Mouse (Mus musculus): ENCODE measurements around the gene Gm28043. TPM values are rescaled to one million over a fixed set of nuclear protein-coding genes. Genes with fewer than 3 reads are reported as not detected.

The Gm28043 gene
- total and polyA plus RNA-seq, 3 experiments, result 1.3 to 3.4 TPM; not detected in 1

DNA sequence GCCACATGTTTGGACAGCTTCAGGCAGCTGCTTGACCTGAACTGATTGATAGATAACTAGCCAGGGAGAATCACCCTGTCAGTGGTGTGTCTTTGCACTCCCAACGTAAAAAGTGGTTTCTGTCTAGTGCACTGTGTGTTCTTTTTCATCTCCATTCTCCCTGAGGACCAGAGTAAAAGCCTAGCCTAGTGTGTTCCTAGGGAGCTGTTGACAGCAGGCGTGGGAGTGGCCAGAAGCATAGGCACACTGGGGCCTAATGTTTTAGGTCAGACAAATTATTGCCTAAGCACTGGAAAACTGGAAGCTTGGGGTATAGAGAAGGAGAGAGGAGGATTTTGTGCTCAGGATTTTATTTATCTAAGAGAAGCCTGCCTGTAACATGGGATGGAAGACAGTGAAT, 68.5 kb downstream of the Gm28043 start:
- H3K36me3 ChIP-seq (ENCODE audit: control insufficient read depth in 1 of 2, insufficient read depth in 2 of 2, low read length in 2 of 2), result peaks cover 34 to 49% of the 10 kb centered on the region in 2 experiments
- H3K27ac ChIP-seq (ENCODE audit: control insufficient read depth, low read depth, low read length), result no peak overlapping the region
- no peak for DNase-seq (ENCODE audit: low read depth, low spot score)
- TF ChIP-seq CHD1 (IDR thresholded peaks at IDR 0.05; ENCODE audit: low read depth, low read length), result no peak
- TF ChIP-seq E2F4 (IDR thresholded peaks at IDR 0.05; ENCODE audit: borderline replicate concordance, low read depth, low read length), result no peak
- no peak for TF ChIP-seq SMC3 (IDR thresholded peaks at IDR 0.05; ENCODE audit: low read depth, low read length)
- TF ChIP-seq MYC (IDR thresholded peaks at IDR 0.05; ENCODE audit: low read depth, low read length), result no peak
- TF ChIP-seq ZNF384 (IDR thresholded peaks at IDR 0.05; ENCODE audit: low read depth, low read length), result no peak
- TF ChIP-seq MAZ (IDR thresholded peaks at IDR 0.05; ENCODE audit: low read depth, low read length), result no peak
- no peak for TF ChIP-seq RCOR1 (IDR thresholded peaks at IDR 0.05; ENCODE audit: low read depth, low read length)
- TF ChIP-seq TCF12 (IDR thresholded peaks at IDR 0.05; ENCODE audit: low read depth, low read length), result no peak
- TF ChIP-seq MAX (IDR thresholded peaks at IDR 0.05; ENCODE audit: low read length), result no peak
- no peak for TF ChIP-seq CTCF (IDR thresholded peaks at IDR 0.05 in 2 of 3, conservative IDR thresholded peaks at IDR 0.05 in 1 of 3; ENCODE audit: control insufficient read depth in 1 of 3, insufficient read depth in 1 of 3, low read depth in 2 of 3, low read length in 3 of 3, poor library complexity in 1 of 3, severe bottlenecking in 1 of 3)
- TF ChIP-seq ZKSCAN1 (IDR thresholded peaks at IDR 0.05; ENCODE audit: low read depth, low read length), result no peak
- no peak for TF ChIP-seq USF2 (IDR thresholded peaks at IDR 0.05; ENCODE audit: borderline replicate concordance in 1 of 2, insufficient read depth in 1 of 2, low read depth in 1 of 2, low read length in 2 of 2)
- H3K4me3 ChIP-seq (ENCODE audit: control insufficient read depth in 1 of 2, insufficient read depth in 1 of 2, low read depth in 2 of 2, low read length in 2 of 2), result no peak overlapping the region
- no peaks in the 10 kb centered on the region for H3K27me3 ChIP-seq (ENCODE audit: control insufficient read depth in 1 of 2, insufficient read depth in 2 of 2, low read length in 2 of 2)
- H3K79me2 ChIP-seq (ENCODE audit: control insufficient read depth, insufficient read depth, low read length, poor library complexity), result no peaks in the 10 kb centered on the region; the same call in 1 of the 2 replicates
- peaks cover 15 to 37% of the 10 kb centered on the region in 2 experiments for H3K4me1 ChIP-seq (ENCODE audit: control insufficient read depth in 1 of 2, insufficient read depth in 2 of 2, low read length in 2 of 2)
- H3K9me3 ChIP-seq (replicated peaks; ENCODE audit: insufficient read depth, low read length), result no peaks in the 10 kb centered on the region
- no peak overlapping the region for H3K9ac ChIP-seq (ENCODE audit: control insufficient read depth, low read depth, low read length, poor library complexity, severe bottlenecking)

DNA sequence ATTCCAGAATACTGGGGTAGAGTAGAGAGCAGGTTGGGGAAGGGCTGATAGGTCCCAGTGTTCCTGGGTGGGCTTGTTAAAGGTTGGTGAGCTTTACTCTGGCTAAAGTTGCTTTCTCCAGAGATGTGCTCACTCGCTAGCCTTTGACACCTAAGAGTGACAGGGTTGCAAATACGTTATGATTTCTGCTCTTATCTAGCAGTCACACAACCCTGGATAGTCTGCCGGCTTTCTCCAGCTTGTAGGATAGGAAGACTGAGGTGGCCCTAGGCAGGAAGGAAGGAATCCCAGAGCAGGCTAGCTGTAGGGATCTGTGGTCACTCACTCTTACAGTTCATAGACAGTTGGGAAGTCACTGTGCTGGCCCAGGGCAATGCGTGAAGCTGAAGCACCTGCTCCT, 69.6 kb downstream of the Gm28043 start:
- no peak overlapping the region for H3K4me3 ChIP-seq (ENCODE audit: control insufficient read depth in 1 of 2, insufficient read depth in 1 of 2, low read depth in 2 of 2, low read length in 2 of 2)
- no peaks in the 10 kb centered on the region for H3K27me3 ChIP-seq (ENCODE audit: control insufficient read depth in 1 of 2, insufficient read depth in 2 of 2, low read length in 2 of 2)
- peaks cover 12 to 29% of the 10 kb centered on the region in 2 experiments for H3K4me1 ChIP-seq (ENCODE audit: control insufficient read depth in 1 of 2, insufficient read depth in 2 of 2, low read length in 2 of 2)
- TF ChIP-seq ZMIZ1 (IDR thresholded peaks at IDR 0.05; ENCODE audit: low read depth, low read length) (no peak), HCFC1 (IDR thresholded peaks at IDR 0.05; ENCODE audit: low read depth, low read length) (no peak), EP300 (IDR thresholded peaks at IDR 0.05; ENCODE audit: low read depth in 1 of 2, low read length in 2 of 2) (no peak), USF2 (IDR thresholded peaks at IDR 0.05; ENCODE audit: borderline replicate concordance in 1 of 2, insufficient read depth in 1 of 2, low read depth in 1 of 2, low read length in 2 of 2) (no peak), POLR2AphosphoS2 (IDR thresholded peaks at IDR 0.05; ENCODE audit: low read length) (no peak), ETS1 (IDR thresholded peaks at IDR 0.05; ENCODE audit: low read depth, low read length) (no peak), UBTF (IDR thresholded peaks at IDR 0.05; ENCODE audit: borderline replicate concordance, insufficient read depth, low read depth, low read length) (no peak), USF1 (IDR thresholded peaks at IDR 0.05; ENCODE audit: low read depth, low read length) (no peak), ELF1 (IDR thresholded peaks at IDR 0.05; ENCODE audit: low read depth, low read length) (no peak), MAZ (IDR thresholded peaks at IDR 0.05; ENCODE audit: low read depth, low read length) (no peak), JUND (IDR thresholded peaks at IDR 0.05; ENCODE audit: low read depth, low read length) (no peak), SIN3A (IDR thresholded peaks at IDR 0.05; ENCODE audit: low read length) (no peak), MXI1 (IDR thresholded peaks at IDR 0.05; ENCODE audit: low read depth, low read length) (no peak), MYC (IDR thresholded peaks at IDR 0.05; ENCODE audit: low read depth, low read length) (no peak), BHLHE40 (IDR thresholded peaks at IDR 0.05; ENCODE audit: borderline replicate concordance, low read depth, low read length) (no peak), RCOR1 (IDR thresholded peaks at IDR 0.05; ENCODE audit: low read depth, low read length) (no peak), ZKSCAN1 (IDR thresholded peaks at IDR 0.05; ENCODE audit: low read depth, low read length) (no peak)
- no peaks in the 10 kb centered on the region for H3K9me3 ChIP-seq (replicated peaks; ENCODE audit: insufficient read depth, low read length)
- DNase-seq (ENCODE audit: low read depth, low spot score), result no peak
- H3K79me2 ChIP-seq (ENCODE audit: control insufficient read depth, insufficient read depth, low read length, poor library complexity), result no peaks in the 10 kb centered on the region; the same call in 1 of the 2 replicates
- H3K27ac ChIP-seq (ENCODE audit: control insufficient read depth, low read depth, low read length), result no peak overlapping the region
- H3K36me3 ChIP-seq (ENCODE audit: control insufficient read depth in 1 of 2, insufficient read depth in 2 of 2, low read length in 2 of 2), result peaks cover 33 to 43% of the 10 kb centered on the region in 2 experiments
- H3K9ac ChIP-seq (ENCODE audit: control insufficient read depth, low read depth, low read length, poor library complexity, severe bottlenecking), result no peak overlapping the region
